Mouse (Mus musculus) fat pad, adult 2 months (tissue): Measurements from ENCODE around the gene Nanos3.

Experiments used
- DNase-seq: peaks from one replicate; pipeline ENCODE4 v3.0.0-alpha.2; 2011; ENCODE audit warnings: low read depth, low spot score; ENCODE audit errors: extremely low read depth

The Nanos3 gene

DNA sequence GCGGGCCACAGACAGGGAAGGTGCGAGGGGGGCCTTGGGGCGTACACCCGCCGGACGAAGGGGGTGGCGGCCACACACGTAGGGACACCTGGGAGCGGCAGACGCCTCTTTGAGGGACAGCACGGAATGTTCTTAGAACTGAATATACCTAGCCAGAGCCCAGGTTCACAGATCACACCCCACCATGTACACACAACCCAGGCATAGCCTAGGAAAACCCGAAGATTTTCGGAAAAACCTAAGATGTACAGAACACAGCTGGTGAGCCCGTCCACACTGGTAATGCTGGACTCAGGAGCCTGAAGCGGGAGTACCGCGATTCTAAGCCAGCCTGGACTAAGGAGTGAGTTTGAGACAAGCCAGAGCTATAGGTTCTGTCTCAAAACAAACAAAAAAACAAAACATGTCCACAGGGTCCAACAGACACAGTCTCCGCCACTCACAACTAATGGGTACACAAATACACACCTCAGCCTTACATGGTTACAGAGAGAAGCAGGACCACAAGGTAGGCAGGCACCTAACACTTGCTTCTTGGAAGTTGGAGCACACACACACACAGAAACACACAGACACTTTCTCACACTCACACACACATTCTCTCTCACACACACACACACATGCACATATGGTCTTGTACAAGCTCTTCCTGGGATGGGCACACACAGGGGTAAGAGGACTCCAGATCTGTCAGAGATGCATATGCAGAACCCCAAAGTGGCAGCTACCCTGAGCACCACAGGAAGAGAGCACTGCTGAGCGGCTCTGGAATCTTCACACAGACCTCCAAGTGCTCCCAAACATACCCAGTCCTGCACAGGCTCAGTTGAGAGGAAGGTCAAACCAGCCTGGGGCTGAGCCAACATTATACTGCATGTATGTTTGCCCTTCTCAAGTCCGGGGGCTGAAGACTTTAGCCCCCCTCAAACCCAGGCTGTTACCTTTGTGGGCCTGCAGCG is 653 bp downstream of the Nanos3 start:
- no peak for DNase-seq

GRCm38 (mm10) chr8:84183261-84184084 is 1.5 kb downstream of the Nanos3 start:
- no peak for DNase-seq

- no peak for DNase-seq
These were observed 2.2 kb downstream of the Nanos3 start for GRCm38 (mm10) chr8:84182833-84183232.

DNA sequence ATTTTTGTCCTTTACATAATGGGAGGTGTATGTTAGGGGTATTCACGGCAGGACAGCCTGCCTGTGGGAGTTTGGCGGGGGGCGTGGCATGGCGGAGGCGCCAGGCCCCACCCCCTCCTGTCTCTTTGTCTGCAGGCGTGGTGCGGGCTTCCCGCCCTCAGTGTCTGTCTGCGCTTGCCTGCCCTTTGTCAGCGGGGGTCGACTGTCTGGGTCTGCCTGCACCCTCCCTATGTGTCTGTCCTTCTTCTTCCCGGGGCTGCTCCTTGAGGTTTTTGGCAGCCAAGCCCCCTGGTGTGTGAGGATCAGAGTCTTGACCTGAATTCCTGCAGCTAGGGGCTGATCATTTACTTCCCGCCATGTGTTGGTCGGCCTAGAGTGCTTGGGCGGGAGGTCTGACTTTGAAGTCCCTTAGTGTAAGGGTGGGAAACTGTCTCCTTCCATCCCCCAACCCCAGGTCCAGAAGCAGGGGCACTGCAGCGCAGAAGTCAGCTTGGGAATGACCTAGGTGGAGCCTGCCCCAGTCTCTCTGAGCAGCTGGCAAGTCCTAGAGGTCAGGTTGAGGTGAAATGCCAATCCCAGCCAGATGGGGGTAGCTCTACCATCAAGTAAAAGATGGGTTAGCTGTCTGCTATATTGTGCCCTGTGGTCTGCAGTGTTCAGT is 4.4 kb downstream of the Nanos3 start:
- no peak for DNase-seq

DNA sequence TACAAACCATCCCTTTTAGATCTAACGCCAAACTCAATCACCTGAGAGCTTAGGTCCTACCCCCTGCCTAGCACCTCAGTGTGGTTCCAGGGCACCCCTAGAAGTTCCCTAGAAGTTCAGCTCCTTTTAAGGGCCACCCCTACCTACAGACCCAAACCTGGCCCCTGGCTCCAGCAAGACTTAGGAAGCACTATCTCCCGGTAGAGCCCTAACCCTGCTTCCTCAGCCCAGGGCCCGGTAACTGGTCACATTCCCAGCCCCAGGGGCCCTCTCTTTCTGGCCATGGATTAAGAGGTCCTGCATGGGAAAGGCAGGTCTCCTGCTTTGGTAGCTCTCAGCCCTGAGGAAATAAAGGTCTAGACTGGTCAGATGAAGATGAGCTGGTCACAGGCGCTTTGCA is 5.1 kb downstream of the Nanos3 start:
- no peak for DNase-seq

- no peak for DNase-seq
These were observed 6.4 kb downstream of the Nanos3 start for GRCm38 (mm10) chr8:84178592-84178991.

- no peak for DNase-seq
These were observed 7.6 kb downstream of the Nanos3 start for GRCm38 (mm10) chr8:84177405-84177804.

DNA sequence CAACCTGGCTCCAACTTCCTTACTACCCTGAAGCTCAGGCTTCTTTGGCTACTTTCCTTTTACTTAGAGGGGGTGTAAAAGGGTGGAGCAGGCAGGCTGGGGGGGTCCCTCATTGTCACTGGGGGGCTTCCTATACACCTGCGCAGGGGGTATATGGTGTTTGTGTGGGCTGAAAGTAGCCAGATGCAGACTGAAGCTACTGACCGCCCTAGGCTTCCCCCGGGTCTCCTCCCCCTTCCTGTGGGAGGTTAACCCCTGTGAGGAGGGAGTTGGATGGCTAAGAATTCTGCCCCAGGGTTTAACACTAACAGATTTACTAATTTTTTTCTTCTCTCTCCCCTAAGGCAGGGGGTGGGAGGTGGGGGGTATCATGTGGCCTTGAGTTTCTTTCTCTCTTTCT is 8.5 kb downstream of the Nanos3 start:
- no peak for DNase-seq

DNA sequence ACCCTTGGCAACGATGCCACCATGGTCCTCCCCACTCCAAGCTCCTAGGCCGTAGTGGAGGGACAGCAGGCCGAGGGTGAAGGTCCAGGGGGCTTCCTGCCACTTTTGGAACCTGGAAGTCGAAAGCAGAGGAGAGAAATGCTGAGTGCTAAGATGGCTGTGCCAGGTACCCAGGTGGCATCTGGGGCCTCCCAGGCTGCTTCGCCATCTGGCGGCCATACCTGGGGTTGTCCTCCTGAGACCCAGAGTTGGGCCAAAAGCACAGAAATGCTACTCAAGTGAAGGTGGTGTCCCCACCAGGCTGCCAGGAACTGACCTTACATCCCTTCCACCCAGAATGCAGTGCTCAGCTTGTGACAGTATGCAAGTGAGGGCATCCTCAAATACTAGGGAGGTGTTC is 11.2 kb downstream of the Nanos3 start:
- no peak for DNase-seq

- DNase-seq = no peak
These were observed 14.9 kb downstream of the Nanos3 start for GRCm38 (mm10) chr8:84170096-84170495.

DNA sequence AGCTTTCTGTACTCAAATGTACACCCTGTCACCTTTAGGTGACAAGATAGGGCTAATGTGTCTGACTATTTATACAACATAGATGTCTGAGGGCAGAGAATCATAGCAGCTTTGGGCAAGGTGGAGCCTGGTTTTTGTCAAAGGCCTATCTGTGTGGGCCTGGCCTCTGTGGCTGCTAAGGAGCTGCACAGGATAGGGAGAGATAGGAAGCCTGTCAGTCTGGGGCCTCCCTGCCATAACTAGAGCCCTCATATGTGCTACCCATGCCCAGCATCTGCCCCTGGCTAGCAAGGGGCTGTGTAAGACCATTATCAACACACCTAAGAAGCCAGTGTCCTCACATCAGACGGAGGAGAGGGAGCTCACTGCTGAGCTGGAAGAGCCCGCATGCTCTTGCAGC is 17.3 kb downstream of the Nanos3 start:
- DNase-seq = no peak

DNA sequence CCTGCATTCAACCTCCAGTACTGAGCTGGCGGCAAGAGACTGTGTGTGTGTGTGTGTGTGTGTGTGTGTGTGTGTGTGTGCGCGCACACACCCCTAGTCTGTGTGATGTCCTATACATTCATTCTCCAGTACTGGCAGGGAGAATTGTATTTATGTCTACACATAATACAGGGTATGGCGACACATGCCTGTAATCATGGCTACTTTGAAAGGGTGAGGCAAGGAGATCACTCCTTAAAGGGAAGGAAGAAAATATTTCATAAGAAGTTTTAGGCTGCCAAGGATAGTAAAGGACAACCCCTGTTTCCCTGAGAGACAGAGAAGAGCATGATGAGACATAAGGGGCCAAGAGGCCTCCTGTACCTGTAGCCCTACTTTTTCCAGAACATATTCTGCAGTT is 27.4 kb downstream of the Nanos3 start:
- DNase-seq = peak; percentile 14

DNA sequence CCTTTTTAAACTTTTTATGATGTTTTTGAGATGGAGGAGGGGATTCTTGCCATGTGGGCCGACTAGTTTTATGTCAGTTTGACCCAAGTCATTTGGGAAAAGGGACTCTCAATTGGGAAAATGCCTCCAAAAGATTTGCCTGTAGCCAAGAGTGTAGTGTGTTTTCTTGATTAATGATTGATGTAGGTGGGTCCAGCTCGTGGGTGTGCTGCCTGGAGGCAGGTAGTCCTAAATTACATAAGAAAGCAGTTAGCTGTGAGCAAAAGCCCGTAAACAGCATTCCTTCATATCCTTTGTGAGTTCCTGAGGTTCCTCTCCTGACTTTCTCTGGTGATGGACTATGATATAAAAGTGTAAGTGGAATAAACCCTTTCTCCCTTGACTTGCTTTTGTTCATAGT is 35.8 kb downstream of the Nanos3 start:
- no peak for DNase-seq

DNA sequence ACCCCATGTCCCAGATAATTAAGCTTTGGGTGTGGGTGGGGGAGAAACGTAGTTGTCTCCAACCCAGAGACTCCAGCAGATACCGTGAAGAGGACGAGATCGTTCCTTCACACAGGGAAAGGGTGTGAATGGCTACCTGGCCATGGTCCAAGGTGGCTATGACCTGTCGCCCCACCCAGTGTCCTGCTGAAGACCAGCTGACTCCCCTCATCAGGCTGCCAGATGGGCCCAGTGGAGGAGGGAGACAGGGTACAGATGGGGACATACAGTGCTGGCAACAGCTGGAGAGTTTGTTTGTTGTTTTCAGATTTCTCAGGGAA is 36.5 kb downstream of the Nanos3 start:
- no peak for DNase-seq

DNA sequence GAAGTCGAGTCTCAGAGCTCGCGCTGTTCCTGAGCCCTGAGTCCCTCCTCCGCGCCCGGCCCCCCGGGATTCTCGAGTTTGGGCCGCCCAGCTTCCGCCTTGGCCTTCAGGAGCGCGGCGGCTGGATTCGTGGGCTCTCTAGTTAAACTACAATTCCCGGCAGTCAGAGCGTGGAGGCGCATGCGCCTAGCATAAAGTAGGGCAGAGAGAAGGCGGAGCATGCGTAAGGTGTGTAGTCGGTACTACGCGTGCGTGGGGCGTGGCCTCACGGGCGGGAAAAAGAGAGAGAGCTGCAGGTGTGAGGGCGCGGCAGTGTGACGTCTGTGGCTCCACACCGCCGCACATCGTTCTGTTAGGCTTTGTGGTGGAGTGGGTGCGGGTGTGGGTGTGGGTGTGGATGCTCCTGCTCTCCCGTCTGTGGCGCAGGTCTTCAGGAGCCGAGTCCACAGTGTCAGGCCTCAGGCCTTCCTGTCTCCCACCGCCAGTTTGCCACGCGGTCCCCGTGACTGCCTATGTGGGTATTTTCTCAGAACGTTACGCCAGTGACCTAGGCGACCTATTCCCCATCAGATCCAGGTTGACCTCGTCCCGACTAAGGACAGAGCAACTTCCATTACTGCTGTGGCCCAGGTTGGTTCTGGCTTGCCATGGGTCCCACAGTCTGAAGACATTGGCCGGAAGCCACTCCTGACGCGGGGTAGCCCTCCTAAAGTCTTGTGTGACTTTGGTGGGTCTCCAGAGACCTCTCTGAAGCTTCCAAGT is 37.1 kb downstream of the Nanos3 start, which contains the start of the genes Cc2d1a and 4930432K21Rik:
Gene Cc2d1a (minus strand): TSS at position 168 of the 762 bp plus-strand sequence.
Gene 4930432K21Rik (plus strand): TSS at position 257 of the 762 bp plus-strand sequence.
- DNase-seq = peak; percentile 75

DNA sequence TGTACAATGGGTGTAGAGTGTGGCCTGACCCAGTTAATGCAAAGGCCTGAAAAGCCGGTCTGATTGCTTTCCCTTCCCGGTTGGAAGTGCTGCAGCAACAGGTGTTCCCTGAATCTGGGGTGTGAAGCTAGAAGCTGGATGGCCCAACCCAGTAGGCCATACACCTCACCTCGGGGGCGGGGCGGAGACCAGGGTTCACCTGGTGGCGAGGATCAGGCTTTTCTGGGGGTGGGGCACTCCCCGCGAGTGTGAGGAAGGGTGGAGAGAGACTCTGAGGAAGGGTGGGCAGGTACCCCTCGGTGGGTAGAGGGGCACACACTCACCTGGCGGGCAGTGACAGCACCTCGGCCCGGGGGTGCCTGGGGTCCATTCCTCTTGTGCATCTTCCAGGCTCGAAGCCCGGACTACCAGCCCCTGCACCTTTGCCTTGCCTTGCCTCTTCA is 37.7 kb downstream of the Nanos3 start:
- no peak for DNase-seq

DNA sequence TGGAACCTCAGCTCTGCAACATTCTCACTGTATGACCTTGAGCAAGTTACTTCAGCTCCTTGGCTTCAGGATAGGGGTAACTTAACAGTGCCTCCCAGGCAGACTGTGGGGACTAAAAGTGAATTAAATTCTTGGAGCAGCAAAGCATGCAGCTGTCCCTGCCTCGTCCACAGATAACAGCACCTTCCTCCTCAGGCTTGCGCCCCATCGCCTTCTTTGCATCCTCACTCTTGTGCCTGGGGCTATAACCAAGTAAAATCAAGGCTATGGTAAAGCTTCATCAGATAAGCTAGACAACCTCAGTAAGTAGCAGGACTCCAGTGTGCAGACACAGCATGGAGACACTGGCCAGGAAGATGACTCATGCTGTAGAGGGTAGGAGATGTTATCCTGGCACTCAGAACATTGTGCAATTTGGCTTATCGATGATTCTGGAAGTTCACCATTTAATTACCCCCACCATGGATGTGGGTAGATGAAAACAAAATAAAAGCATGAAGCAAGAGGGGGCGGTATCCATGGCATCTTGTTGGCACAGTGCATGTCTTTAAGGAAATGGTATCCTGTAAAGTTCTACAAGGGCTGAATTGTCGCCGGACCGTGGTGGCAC is 40.3 kb downstream of the Nanos3 start:
- peak; percentile 86 for DNase-seq

GRCm38 (mm10) chr8:84140838-84141237 is 44.2 kb downstream of the Nanos3 start:
- no peak for DNase-seq

GRCm38 (mm10) chr8:84137848-84138247 is 47.2 kb downstream of the Nanos3 start:
- DNase-seq = no peak

DNA sequence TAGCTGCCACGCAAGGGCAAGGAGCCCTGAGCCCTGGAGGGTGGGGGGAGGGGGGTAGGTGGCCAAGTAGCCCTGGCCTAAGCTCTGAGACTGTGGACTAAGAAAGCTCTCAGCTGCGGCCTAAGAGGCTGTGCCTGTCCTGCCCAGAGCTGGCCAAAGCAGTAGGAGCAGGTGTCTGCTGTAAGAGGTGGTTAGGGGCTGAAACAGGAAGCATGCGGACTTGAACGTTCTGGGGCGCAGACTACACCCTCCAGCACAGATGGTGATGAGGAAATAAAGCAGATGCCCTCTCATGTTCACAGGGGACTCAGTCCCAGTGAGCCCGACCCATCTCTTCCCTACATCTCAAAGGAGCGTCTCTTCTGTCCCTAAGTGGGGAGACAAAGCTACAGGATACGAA is 52.8 kb downstream of the Nanos3 start:
- no peak for DNase-seq
